Mouse (Mus musculus) cortical plate, adult 2 months (tissue): ENCODE results near the gene Gm8279.
"Not testable (repeated sequence)": the region's sequence is repeated elsewhere in the genome, so short reads cannot be mapped to it uniquely, and the experiment has no call there.

Source experiments
- CTCF ChIP-seq: fragments of 200-500 bp; IDR thresholded peaks from 2 replicates; pipeline ENCODE4 v1.5.1; 2011; ENCODE audit warnings: mild to moderate bottlenecking, control low read depth, low read length; ENCODE audit not compliant: insufficient read depth; ENCODE audit errors: extremely low read depth
- POLR2A ChIP-seq: fragments of 200-500 bp; IDR thresholded peaks from 2 replicates; pipeline ENCODE4 v1.6.1; 2011; ENCODE audit warnings: mild to moderate bottlenecking, low read length, control low read depth; ENCODE audit not compliant: insufficient read depth; ENCODE audit errors: extremely low read depth

- not testable (repeated sequence) for TF ChIP-seq CTCF, POLR2A
Measured at GRCm38 (mm10) chr14:5185493-5185892, 54.2 kb downstream of the Gm8279 start, which contains the start of gene Gm8271.
